Mouse (Mus musculus) neural tube, embryonic 10.5 days (tissue): ENCODE measurements around the gene Zfp992.
"Not testable (repeated sequence)": the region's sequence is repeated elsewhere in the genome, so short reads cannot be mapped to it uniquely, and the experiment has no call there.

Source experiments
- DNase-seq: peaks from one replicate; pipeline ENCODE4 v3.0.0-alpha.2; 2017; ENCODE audit warnings: low spot score; ENCODE audit errors: extremely low spot score

Gene Zfp992

GRCm38 (mm10) chr4:146517150-146517549 lies 68.3 kb downstream of the Zfp992 start:
- not testable (repeated sequence) for DNase-seq
